Mouse (Mus musculus) limb, embryonic 15.5 days (tissue): ENCODE data around the gene Pbxip1. TPM values are rescaled to one million over a fixed set of nuclear protein-coding genes. Genes with fewer than 3 reads are reported as not detected.

Experiments used
- ATAC-seq: fragments of 200-750 bp; cut with Nextera tagmentation; 2 replicates; pipeline ENCODE4 v1.8.0; 2017; ENCODE audit warnings: low read depth, moderate TSS enrichment; ENCODE audit not compliant: insufficient number of reproducible peaks, low FRiP score, low TSS enrichment
- H3K27ac ChIP-seq: fragments of 300-500 bp; sonication (generic); 2 replicates; pipeline ENCODE4 v1.5.1; 2015; ENCODE audit warnings: moderate library complexity, mild to moderate bottlenecking, inconsistent platforms
- H3K27me3 ChIP-seq: fragments of 300-500 bp; sonication (generic); 2 replicates; pipeline ENCODE4 v1.6.1; 2015; ENCODE audit warnings: inconsistent platforms
- H3K36me3 ChIP-seq: fragments of 300-500 bp; sonication (generic); 2 replicates; pipeline ENCODE4 v1.6.1; 2015; ENCODE audit warnings: inconsistent platforms
- H3K4me1 ChIP-seq: fragments of 300-500 bp; sonication (generic); 2 replicates; pipeline ENCODE4 v1.6.1; 2015; ENCODE audit warnings: inconsistent platforms
- H3K4me2 ChIP-seq: fragments of 300-500 bp; sonication (generic); 2 replicates; pipeline ENCODE4 v1.6.1; 2015; ENCODE audit warnings: mild to moderate bottlenecking, inconsistent platforms
- H3K4me3 ChIP-seq: fragments of 300-500 bp; sonication (generic); 2 replicates; pipeline ENCODE4 v1.5.1; 2015; ENCODE audit warnings: mild to moderate bottlenecking, inconsistent platforms
- H3K9ac ChIP-seq: fragments of 300-500 bp; sonication (generic); 2 replicates; pipeline ENCODE4 v1.6.1; 2015; ENCODE audit warnings: inconsistent platforms
- H3K9me3 ChIP-seq: fragments of 300-500 bp; sonication (generic); 2 replicates; pipeline ENCODE4 v1.6.1; 2016; ENCODE audit warnings: inconsistent platforms
- WGBS: fragments of 180-500 bp; shearing (Covaris S2); methylation state at CpG from one replicate; pipeline ENCODE4 v1.1.7; 2015; 5-methylcytosine and 5-hydroxymethylcytosine counted together
- polyA plus RNA-seq: library from polyadenylated mRNA; unstranded; fragments of >200 nt; fragmentation: Nextera tagmentation; extraction: Ambion mirVana; gene quantifications from 2 replicates; pipeline ENCODE4 v1.2.1, GENCODE M21; 2015

The Pbxip1 gene
- 33.9 and 51.5 TPM in 2 replicates for polyA plus RNA-seq

GRCm38 (mm10) chr3:89436176-89437113 is at the start of gene Pbxip1:
Pbxip1 (plus strand) TSS chr3:89436706.
- Histone ChIP-seq H3K4me2 (peak within 1 kb of the TSS; percentile 60), H3K4me1 (peaks cover 35% of the 10 kb centered on the region), H3K9ac (peak within 1 kb of the TSS; percentile 36), H3K27ac (peak within 1 kb of the TSS; percentile 67), H3K4me3 (peak within 1 kb of the TSS; percentile 53), H3K27me3 (no peaks in the 10 kb centered on the region), H3K9me3 (no peaks in the 10 kb centered on the region), H3K36me3 (peaks cover 30% of the 10 kb centered on the region)
- ATAC-seq: peak; percentile 66; the same call in 1 of the 2 replicates
- WGBS: 5% methylated on average over 15 of the region's 16 CpGs

- H3K4me1 ChIP-seq: peaks cover 69% of the 10 kb centered on the region
- 0 out of 2 replicates have a peak overlapping the region, but pooled peaks have one; percentile 31 for H3K4me2 ChIP-seq
- ATAC-seq: no peak
- no peak overlapping the region; the same call in 1 of the 2 replicates for H3K27ac ChIP-seq
- H3K4me3 ChIP-seq: peak overlapping the region; percentile 7; the same call in 1 of the 2 replicates
- H3K9me3 ChIP-seq: no peaks in the 10 kb centered on the region
- 0 out of 2 replicates have a peak, but pooled peaks cover 3% of the 10 kb centered on the region for H3K27me3 ChIP-seq
- H3K9ac ChIP-seq: no peak overlapping the region
- 74% methylated on average over 11 of the region's 11 CpGs for WGBS
- H3K36me3 ChIP-seq: no peaks in the 10 kb centered on the region
Measured at GRCm38 (mm10) chr3:89387632-89388031, 48.9 kb upstream of the Pbxip1 start.

GRCm38 (mm10) chr3:89388134-89388881 is 48.2 kb upstream of the Pbxip1 start:
- H3K27ac ChIP-seq: peak overlapping the region; percentile 73
- no peak overlapping the region for H3K4me3 ChIP-seq
- ATAC-seq: no peak
- H3K27me3 ChIP-seq: 0 out of 2 replicates have a peak, but pooled peaks cover 3% of the 10 kb centered on the region
- H3K36me3 ChIP-seq: no peaks in the 10 kb centered on the region
- peaks cover 73% of the 10 kb centered on the region for H3K4me1 ChIP-seq
- H3K4me2 ChIP-seq: no peak overlapping the region
- 60% methylated on average over 11 of the region's 11 CpGs for WGBS
- no peak overlapping the region for H3K9ac ChIP-seq
- H3K9me3 ChIP-seq: no peaks in the 10 kb centered on the region

GRCm38 (mm10) chr3:89388901-89389740 is 47.4 kb upstream of the Pbxip1 start:
- Histone ChIP-seq H3K4me2 (no peak overlapping the region), H3K9ac (no peak overlapping the region), H3K36me3 (no peaks in the 10 kb centered on the region), H3K9me3 (no peaks in the 10 kb centered on the region), H3K4me1 (peaks cover 77% of the 10 kb centered on the region), H3K27ac (peak overlapping the region; percentile 73; the same call in 1 of the 2 replicates), H3K27me3 (0 out of 2 replicates have a peak, but pooled peaks cover 3% of the 10 kb centered on the region), H3K4me3 (no peak overlapping the region)
- 44% methylated on average over 6 of the region's 6 CpGs for WGBS
- ATAC-seq: no peak

GRCm38 (mm10) chr3:89390111-89390515 is 46.4 kb upstream of the Pbxip1 start:
- Histone ChIP-seq H3K9ac (no peak overlapping the region), H3K27me3 (0 out of 2 replicates have a peak, but pooled peaks cover 3% of the 10 kb centered on the region), H3K9me3 (no peaks in the 10 kb centered on the region), H3K27ac (0 out of 2 replicates have a peak overlapping the region, but pooled peaks have one; percentile 3), H3K4me3 (peak overlapping the region; percentile 57; the same call in 1 of the 2 replicates), H3K4me1 (peaks cover 77% of the 10 kb centered on the region), H3K36me3 (no peaks in the 10 kb centered on the region), H3K4me2 (peak overlapping the region; percentile 98; the same call in 1 of the 2 replicates)
- no peak for ATAC-seq
- WGBS: 41% methylated on average over 5 of the region's 5 CpGs

- WGBS: 14% methylated on average over 19 of the region's 19 CpGs
- Histone ChIP-seq H3K4me1 (peaks cover 78% of the 10 kb centered on the region), H3K36me3 (no peaks in the 10 kb centered on the region), H3K9me3 (no peaks in the 10 kb centered on the region), H3K9ac (peak overlapping the region; percentile 55; the same call in 1 of the 2 replicates), H3K27me3 (0 out of 2 replicates have a peak, but pooled peaks cover 3% of the 10 kb centered on the region), H3K4me3 (peak overlapping the region; percentile 57), H3K27ac (peak overlapping the region; percentile 3; the same call in 1 of the 2 replicates), H3K4me2 (peak overlapping the region; percentile 98)
- ATAC-seq: no peak
Measured at GRCm38 (mm10) chr3:89390699-89391662, 45.5 kb upstream of the Pbxip1 start.

- Histone ChIP-seq H3K9me3 (no peaks in the 10 kb centered on the region), H3K36me3 (no peaks in the 10 kb centered on the region), H3K27me3 (0 out of 2 replicates have a peak, but pooled peaks cover 3% of the 10 kb centered on the region), H3K27ac (peak overlapping the region; percentile 79; the same call in 1 of the 2 replicates), H3K9ac (peak overlapping the region; percentile 55), H3K4me2 (peak overlapping the region; percentile 98), H3K4me1 (peaks cover 81% of the 10 kb centered on the region), H3K4me3 (peak overlapping the region; percentile 57)
- no peak for ATAC-seq
- 1% methylated on average over 56 of the region's 56 CpGs for WGBS
Measured at GRCm38 (mm10) chr3:89391663-89392511, 44.6 kb upstream of the Pbxip1 start.

- Histone ChIP-seq H3K9ac (peak overlapping the region; percentile 55), H3K4me2 (peak overlapping the region; percentile 98), H3K36me3 (no peaks in the 10 kb centered on the region), H3K4me1 (peaks cover 74% of the 10 kb centered on the region), H3K4me3 (peak overlapping the region; percentile 57), H3K27me3 (0 out of 2 replicates have a peak, but pooled peaks cover 3% of the 10 kb centered on the region), H3K27ac (peak overlapping the region; percentile 79), H3K9me3 (no peaks in the 10 kb centered on the region)
- WGBS: under 1% methylated on average over 17 of the region's 24 CpGs
- no peak for ATAC-seq
Measured at GRCm38 (mm10) chr3:89392871-89393311, 43.6 kb upstream of the Pbxip1 start.

- Histone ChIP-seq H3K9me3 (no peaks in the 10 kb centered on the region), H3K36me3 (no peaks in the 10 kb centered on the region), H3K4me1 (peaks cover 67% of the 10 kb centered on the region), H3K27ac (peak overlapping the region; percentile 92), H3K4me3 (peak overlapping the region; percentile 57), H3K4me2 (peak overlapping the region; percentile 98), H3K9ac (peak overlapping the region; percentile 41), H3K27me3 (0 out of 2 replicates have a peak, but pooled peaks cover 3% of the 10 kb centered on the region)
- WGBS: 0% methylated on average over 15 of the region's 15 CpGs
- ATAC-seq: peak; percentile 94
Measured at GRCm38 (mm10) chr3:89393605-89394004, 42.9 kb upstream of the Pbxip1 start.
